Mouse (Mus musculus) embryonic facial prominence, embryonic 12.5 days (tissue): ENCODE measurements around the gene Uncx. TPM values are rescaled to one million over a fixed set of nuclear protein-coding genes. Genes with fewer than 3 reads are reported as not detected.
"Not testable (repeated sequence)": the region's sequence is repeated elsewhere in the genome, so short reads cannot be mapped to it uniquely, and the experiment has no call there.

Experiments
- ATAC-seq: fragments of 200-750 bp; cut with Nextera tagmentation; 2 replicates; pipeline ENCODE4 v1.8.0; 2017; ENCODE audit not compliant: insufficient number of reproducible peaks, insufficient read depth, low FRiP score, low TSS enrichment
- H3K27ac ChIP-seq: fragments of 300-500 bp; sonication (generic); 2 replicates; pipeline ENCODE4 v1.5.1; 2016; ENCODE audit warnings: mild to moderate bottlenecking
- H3K27me3 ChIP-seq: fragments of 300-500 bp; sonication (generic); 2 replicates; pipeline ENCODE4 v1.6.1; 2016; ENCODE audit warnings: mild to moderate bottlenecking, moderate library complexity
- H3K36me3 ChIP-seq: fragments of 300-500 bp; sonication (generic); 2 replicates; pipeline ENCODE4 v1.6.1; 2016; ENCODE audit warnings: mild to moderate bottlenecking
- H3K4me1 ChIP-seq: fragments of 300-500 bp; sonication (generic); 2 replicates; pipeline ENCODE4 v1.6.1; 2016
- H3K4me2 ChIP-seq: fragments of 300-500 bp; sonication (generic); replicated peaks from 2 replicates; pipeline ENCODE4 v1.6.1; 2016; ENCODE audit warnings: mild to moderate bottlenecking, moderate library complexity
- H3K4me3 ChIP-seq: fragments of 300-500 bp; sonication (generic); 2 replicates; pipeline ENCODE4 v1.5.1; 2016; ENCODE audit warnings: mild to moderate bottlenecking
- H3K9ac ChIP-seq: fragments of 300-500 bp; sonication (generic); 2 replicates; pipeline ENCODE4 v1.6.1; 2016; ENCODE audit warnings: mild to moderate bottlenecking, moderate library complexity
- H3K9me3 ChIP-seq: fragments of 300-500 bp; sonication (generic); 2 replicates; pipeline ENCODE4 v1.6.1; 2016; ENCODE audit warnings: mild to moderate bottlenecking, moderate library complexity
- WGBS: fragments of 180-500 bp; shearing (Covaris S2); methylation state at CpG from one replicate; pipeline ENCODE4 v1.1.7; 2016; 5-methylcytosine and 5-hydroxymethylcytosine counted together
- polyA plus RNA-seq: library from polyadenylated mRNA; unstranded; fragments of >200 nt; fragmentation: Nextera tagmentation; extraction: Ambion mirVana; gene quantifications from 2 replicates; pipeline ENCODE4 v1.2.1, GENCODE M21; 2016

The Uncx gene
- polyA plus RNA-seq, 1 experiment from 2014 or later, result 6.4 TPM

DNA sequence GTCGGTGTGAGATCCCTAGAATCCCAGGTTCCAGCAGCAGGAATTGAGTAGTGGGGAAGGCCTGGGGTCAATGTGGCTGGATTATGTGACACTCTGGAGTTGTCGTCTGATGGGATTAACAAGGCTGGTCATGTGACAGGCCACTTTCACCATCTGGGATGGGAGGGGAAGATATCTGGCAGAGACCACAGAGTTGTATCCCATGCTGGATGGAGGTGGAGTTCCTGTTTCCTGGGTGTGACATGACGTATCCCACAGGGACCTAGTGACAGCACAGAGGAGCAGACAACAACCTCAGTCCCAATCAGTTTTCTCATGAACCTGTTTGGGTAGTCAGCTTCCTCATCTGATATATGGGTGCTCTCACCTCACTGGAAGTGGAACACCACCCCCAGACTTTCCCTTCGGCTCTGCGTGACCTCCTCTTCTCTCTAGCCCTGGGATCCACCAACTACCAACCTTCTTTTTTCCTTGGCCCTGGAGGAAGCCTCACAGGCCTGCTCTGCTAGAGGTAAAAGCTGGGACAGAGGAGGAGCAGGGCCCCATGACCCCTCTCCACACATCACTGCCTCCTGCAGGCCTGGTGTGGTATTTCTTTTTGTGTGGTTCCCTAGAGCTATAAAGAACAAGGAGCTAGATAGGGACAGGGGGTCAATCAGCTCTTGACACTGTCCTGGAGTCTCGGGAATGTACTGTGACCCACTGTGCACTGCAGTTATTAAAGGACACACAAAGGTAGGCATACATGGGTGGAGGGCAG is 23.5 kb downstream of the Uncx start:
- ATAC-seq, result no peak
- H3K27ac ChIP-seq, result no peak overlapping the region
- H3K9me3 ChIP-seq, result no peaks in the 10 kb centered on the region
- no peak overlapping the region for H3K4me2 ChIP-seq
- H3K36me3 ChIP-seq, result no peaks in the 10 kb centered on the region
- H3K4me3 ChIP-seq, result no peak overlapping the region
- no peak overlapping the region for H3K9ac ChIP-seq
- no peaks in the 10 kb centered on the region for H3K4me1 ChIP-seq
- WGBS, result 69% methylated on average over 6 of the region's 6 CpGs
- H3K27me3 ChIP-seq, result peaks cover 55% of the 10 kb centered on the region

DNA sequence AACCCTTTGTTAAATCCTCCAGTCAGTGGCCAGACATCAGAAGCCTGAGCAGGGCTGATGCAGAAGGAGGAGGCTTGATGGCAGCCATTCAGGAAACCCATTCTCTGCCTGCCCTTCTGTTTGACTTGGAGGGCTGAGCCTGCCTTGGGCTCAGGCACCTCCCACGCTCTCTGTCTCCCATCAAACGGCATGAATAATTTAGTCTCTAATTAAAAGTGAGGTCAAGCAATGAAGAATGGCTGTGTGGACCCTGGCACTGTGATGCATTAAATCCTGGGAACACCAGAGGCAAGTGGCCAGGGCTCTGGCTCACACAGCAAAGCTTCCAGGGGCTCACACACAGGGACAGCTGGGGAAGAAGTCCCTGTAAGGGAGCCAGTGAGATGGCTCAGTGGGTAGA is 24.8 kb downstream of the Uncx start:
- Histone ChIP-seq H3K9me3 (no peaks in the 10 kb centered on the region), H3K27me3 (peaks cover 45% of the 10 kb centered on the region), H3K9ac (no peak overlapping the region), H3K27ac (no peak overlapping the region), H3K4me1 (peaks cover 7% of the 10 kb centered on the region; the same call in 1 of the 2 replicates), H3K4me3 (no peak overlapping the region), H3K36me3 (no peaks in the 10 kb centered on the region), H3K4me2 (no peak overlapping the region)
- ATAC-seq, result no peak
- 55% methylated on average over 2 of the region's 2 CpGs for WGBS

DNA sequence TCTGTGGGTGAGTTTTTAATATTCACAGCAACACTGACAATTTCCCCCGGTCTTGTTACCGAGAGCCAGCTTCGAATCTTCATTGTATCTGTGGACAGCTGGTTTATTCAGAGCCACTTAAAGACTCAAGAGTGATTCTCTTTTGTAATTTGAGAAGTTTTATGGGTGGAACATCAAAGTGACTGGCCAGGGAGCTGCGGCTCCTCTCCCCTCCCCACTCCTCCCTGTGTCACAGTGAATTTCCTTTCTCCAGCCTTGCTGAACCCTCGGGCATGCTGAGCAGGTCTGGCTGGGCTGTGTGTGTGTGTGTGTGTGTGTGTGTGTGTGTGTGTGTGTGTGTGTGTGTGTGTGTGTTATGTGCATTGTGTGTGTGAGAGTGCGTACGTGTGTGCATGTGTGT is 29.2 kb downstream of the Uncx start:
- peaks cover 7% of the 10 kb centered on the region; the same call in 1 of the 2 replicates for H3K4me1 ChIP-seq
- H3K9ac ChIP-seq, result no peak overlapping the region
- peaks cover 11% of the 10 kb centered on the region for H3K27me3 ChIP-seq
- H3K9me3 ChIP-seq, result no peaks in the 10 kb centered on the region
- no peak for ATAC-seq
- no peak overlapping the region for H3K4me3 ChIP-seq
- WGBS, result 19% methylated on average over 7 of the region's 7 CpGs
- H3K27ac ChIP-seq, result no peak overlapping the region
- no peak overlapping the region for H3K4me2 ChIP-seq
- no peaks in the 10 kb centered on the region for H3K36me3 ChIP-seq

DNA sequence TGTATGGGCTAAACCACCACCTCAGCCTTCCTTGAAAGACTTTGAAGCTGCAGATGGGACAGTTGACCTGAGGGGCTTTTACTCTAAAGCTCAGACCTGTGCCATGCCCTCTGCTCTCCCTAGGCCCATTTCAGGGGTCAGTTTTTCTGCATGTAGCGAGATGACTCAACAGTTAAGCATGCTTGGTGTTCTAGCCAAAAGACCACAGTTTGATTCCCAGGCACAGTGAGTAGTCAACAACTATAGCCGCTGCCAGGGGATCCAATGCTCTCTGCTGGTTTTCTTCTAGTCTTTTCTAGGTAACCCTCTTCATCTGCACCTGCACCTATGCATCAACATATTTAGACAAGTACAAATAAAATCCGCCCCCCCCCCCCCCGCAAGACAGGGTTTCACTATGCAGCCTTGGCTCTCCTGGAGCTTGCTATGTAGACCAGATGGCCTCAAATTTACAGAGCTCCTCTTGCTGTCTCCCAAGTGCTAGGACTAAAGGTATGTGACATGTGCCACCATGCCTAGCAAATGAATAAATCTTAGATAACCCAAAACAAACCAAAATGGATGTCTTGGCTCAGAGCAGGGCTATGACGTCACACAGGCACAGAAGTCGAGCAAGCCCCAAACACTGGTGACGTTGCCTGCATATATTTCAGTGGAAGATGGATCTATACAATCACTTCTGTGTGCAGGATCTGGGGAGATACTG is 30.5 kb downstream of the Uncx start:
- no peak overlapping the region for H3K4me3 ChIP-seq
- H3K4me2 ChIP-seq, result no peak overlapping the region
- no peaks in the 10 kb centered on the region for H3K9me3 ChIP-seq
- peaks cover 7% of the 10 kb centered on the region; the same call in 1 of the 2 replicates for H3K4me1 ChIP-seq
- no peak overlapping the region for H3K27ac ChIP-seq
- H3K36me3 ChIP-seq, result no peaks in the 10 kb centered on the region
- H3K27me3 ChIP-seq, result peaks cover 9% of the 10 kb centered on the region; the same call in 1 of the 2 replicates
- no peak overlapping the region for H3K9ac ChIP-seq
- 76% methylated on average over 7 of the region's 7 CpGs for WGBS
- ATAC-seq, result no peak

DNA sequence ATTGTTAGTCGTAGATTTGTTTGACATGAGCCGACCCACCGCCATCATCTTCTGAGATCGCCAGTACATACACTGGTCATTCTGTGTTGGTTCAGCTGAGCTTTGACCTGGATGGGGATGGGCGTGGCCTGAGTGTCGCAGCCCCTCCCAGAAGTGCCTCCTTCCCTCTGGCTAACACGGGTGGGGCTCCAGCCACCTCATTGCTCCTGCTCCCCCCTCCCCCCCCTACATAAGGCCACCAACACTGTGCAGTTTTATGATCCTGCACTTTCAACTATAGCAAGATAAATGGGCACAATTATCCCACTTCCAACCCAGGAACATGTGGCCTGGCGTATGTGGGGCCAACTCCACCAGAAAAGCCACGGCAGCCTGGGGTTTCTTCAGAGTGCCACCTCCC is 31.8 kb downstream of the Uncx start:
- 75% methylated on average over 9 of the region's 9 CpGs for WGBS
- Histone ChIP-seq H3K36me3 (no peaks in the 10 kb centered on the region), H3K4me2 (no peak overlapping the region), H3K9ac (no peak overlapping the region), H3K27me3 (peaks cover 17% of the 10 kb centered on the region), H3K4me3 (no peak overlapping the region), H3K27ac (no peak overlapping the region), H3K9me3 (no peaks in the 10 kb centered on the region), H3K4me1 (peaks cover 9% of the 10 kb centered on the region; the same call in 1 of the 2 replicates)
- no peak for ATAC-seq

DNA sequence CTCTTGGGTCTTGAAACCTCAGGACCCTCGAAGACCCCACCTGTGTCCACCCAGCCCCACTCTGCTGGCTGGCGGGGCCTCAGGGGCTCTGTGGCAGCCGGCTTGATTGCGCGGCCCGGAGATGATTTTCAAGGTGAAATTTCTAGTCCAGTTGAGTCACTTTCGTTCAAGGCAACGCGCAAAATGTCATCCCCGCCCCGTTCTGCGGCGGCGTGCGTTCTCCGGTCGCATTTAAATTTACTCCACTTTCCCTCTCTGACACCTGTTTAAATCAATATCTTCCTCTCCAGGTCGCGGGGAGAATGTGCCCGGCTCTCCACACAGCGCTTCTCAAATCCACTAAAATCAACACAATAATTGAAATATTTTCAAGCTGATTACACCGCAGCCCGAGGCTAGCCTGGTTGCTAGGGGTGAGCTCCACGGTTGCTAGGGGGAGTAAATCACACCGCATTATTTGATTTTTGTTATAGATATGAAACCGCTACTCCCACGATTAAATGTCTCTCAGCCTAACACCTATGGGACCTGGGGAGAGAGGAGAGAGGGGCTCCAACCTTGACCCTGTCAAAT is 37.0 kb downstream of the Uncx start:
- H3K4me2 ChIP-seq, result peak overlapping the region; percentile 9; the same call in 1 of the 2 replicates
- H3K4me1 ChIP-seq, result peaks cover 18% of the 10 kb centered on the region
- no peak overlapping the region for H3K4me3 ChIP-seq
- no peak overlapping the region for H3K9ac ChIP-seq
- no peak overlapping the region for H3K27ac ChIP-seq
- H3K27me3 ChIP-seq, result peaks cover 69% of the 10 kb centered on the region
- no peaks in the 10 kb centered on the region for H3K9me3 ChIP-seq
- no peaks in the 10 kb centered on the region for H3K36me3 ChIP-seq
- no peak for ATAC-seq
- WGBS, result 26% methylated on average over 27 of the region's 27 CpGs

DNA sequence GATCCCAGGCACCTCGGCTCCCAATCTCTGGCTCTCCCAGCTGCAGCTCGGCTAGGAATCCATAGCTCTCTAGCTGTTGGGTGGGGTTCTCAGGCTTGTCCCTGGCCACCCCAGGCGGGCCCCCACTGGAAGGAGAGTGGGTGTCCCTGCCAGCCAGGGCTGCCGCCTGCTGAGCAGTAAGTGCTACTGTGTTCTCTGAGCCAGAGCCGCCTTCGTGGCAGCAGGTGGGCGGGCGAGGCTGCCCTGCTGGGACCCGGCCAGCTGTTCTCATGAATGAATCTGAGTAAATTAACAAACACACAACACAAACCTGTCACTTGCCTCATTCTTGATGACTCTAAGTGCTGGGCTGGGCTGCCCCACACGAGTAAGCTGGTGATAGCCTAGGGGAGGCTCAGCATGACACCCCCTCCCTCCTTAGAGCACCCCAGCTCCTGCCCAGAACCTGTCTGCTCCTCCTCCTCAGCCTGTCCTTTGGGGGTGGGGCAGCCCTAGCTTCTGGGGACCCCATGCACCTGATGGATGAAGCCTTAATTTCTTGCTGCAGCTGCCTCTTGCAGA is 38.1 kb downstream of the Uncx start:
- peaks cover 23% of the 10 kb centered on the region for H3K4me1 ChIP-seq
- peak; percentile 59; the same call in 1 of the 2 replicates for ATAC-seq
- H3K4me3 ChIP-seq, result no peak overlapping the region
- H3K27me3 ChIP-seq, result peaks cover 81% of the 10 kb centered on the region
- WGBS, result 5% methylated on average over 10 of the region's 10 CpGs
- no peak overlapping the region for H3K9ac ChIP-seq
- no peaks in the 10 kb centered on the region for H3K9me3 ChIP-seq
- H3K27ac ChIP-seq, result no peak overlapping the region
- H3K36me3 ChIP-seq, result no peaks in the 10 kb centered on the region
- H3K4me2 ChIP-seq, result no peak overlapping the region

DNA sequence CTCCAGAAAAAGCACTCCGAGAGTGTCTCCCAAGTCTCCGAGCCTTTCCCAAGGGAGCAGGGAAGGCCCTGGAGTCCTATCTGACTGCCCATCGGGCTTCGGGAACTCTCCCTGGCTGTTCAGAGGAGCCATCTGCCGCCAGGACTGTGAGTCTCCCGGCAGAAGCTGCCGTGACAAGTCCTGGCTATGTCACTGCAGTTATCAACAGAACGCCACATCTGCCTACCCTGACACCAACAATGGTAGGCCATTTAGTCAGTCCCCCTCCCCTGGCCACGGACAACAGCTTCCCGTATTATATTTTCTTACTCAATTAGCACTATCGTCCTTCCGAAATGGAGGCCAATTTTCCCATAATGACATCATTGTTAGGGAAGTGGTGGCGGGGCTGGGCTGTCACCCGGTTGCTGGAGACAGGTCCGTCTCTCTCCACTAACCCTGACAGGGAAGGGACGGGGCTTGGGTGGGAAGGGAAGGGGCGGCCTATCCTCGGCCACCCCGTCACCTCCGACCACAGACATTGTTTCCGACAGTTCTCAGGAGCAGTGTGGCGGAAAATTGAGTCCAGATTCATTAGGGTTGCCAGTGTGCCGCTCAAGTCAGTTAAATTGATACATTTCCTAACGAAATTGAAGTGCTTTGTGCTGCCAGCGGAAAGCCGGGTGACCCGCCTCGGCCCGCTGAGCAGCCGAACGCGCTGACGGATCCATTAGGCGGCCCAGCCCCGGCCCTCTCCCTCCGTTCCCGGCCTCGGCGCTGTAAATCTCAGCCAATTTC is 41.9 kb downstream of the Uncx start:
- Histone ChIP-seq H3K36me3 (no peaks in the 10 kb centered on the region), H3K4me2 (peak overlapping the region; percentile 32), H3K9me3 (no peaks in the 10 kb centered on the region), H3K4me1 (peaks cover 20% of the 10 kb centered on the region), H3K27me3 (peaks cover 71% of the 10 kb centered on the region), H3K9ac (no peak overlapping the region), H3K4me3 (peak overlapping the region; percentile 4; the same call in 1 of the 2 replicates), H3K27ac (no peak overlapping the region)
- peak; percentile 48; the same call in 1 of the 2 replicates for ATAC-seq
- WGBS, result 4% methylated on average over 39 of the region's 39 CpGs

DNA sequence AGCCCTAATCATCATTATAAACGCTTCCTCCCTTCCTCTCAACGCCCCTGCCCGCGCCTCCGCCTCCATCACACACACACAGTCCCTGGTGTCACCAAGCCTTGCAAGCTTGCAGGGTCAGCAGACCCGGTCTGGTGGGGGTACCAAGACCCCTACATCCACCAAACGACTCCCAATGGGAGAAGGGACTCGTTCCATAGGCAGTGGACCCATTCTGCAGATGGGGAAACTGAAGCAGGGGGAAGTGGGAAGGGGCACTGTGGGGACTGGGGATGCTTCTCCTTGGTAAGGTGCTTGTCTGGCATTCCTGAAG is 42.4 kb downstream of the Uncx start:
- Histone ChIP-seq H3K4me2 (peak overlapping the region; percentile 32), H3K4me1 (peaks cover 15% of the 10 kb centered on the region), H3K9me3 (no peaks in the 10 kb centered on the region), H3K27ac (no peak overlapping the region), H3K36me3 (no peaks in the 10 kb centered on the region), H3K9ac (no peak overlapping the region), H3K27me3 (peaks cover 66% of the 10 kb centered on the region), H3K4me3 (0 out of 2 replicates have a peak overlapping the region, but pooled peaks have one; percentile 4)
- no peak for ATAC-seq
- 13% methylated on average over 8 of the region's 8 CpGs for WGBS

DNA sequence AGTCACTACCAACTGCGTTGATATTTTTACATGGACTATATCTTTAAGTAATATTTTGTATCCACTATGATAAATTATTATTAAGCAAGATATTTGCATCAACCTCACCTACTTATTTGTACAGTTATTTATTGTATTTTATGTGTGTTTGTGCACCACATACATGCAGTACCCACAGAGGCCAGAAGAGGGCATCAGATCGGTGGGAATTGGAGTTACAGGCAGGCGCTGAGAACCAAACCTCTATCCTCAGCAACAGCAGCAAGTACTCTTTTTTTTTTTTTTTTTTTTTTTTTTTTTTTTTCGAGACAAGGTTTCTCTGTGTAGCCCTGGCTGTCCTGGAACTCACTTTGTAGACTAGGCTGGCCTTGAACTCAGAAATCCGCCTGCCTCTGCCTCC is 44.2 kb downstream of the Uncx start:
- 87% methylated on average over 5 of the region's 5 CpGs for WGBS

DNA sequence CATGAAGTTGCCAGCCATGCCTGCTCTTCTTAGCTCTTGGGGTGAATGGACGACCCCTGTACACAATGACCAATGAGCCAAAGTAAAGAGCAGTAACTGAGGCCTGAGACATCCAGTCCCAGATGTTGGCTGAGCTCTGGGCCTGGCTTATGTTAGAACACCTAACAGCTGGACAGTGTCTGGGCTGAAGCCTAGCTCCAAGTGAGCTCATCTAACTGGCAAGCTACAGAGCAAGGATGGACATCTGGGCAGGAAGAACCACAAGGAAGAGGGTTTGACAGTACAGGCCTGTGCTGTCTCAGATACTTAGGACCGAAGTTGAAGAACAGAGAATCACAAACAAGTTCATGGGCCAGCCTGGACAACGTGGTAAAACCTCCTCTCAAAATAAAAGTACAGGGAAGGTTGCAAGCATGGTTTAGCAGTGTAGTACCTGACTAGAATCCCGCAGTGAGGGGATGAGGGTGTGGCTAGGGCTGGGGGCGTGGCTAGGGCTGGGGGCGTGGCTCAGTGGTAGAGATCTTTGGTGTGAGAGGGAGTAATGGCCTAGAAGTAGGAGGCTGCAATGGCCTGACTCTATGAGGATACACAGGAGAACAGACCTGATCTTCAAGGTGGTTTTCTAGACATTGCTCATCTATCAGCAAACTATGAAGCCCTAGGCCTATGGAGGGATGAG is 47.5 kb downstream of the Uncx start:
- not testable (repeated sequence) for H3K27ac ChIP-seq, ATAC-seq, H3K4me2 ChIP-seq, H3K4me3 ChIP-seq, H3K4me1 ChIP-seq, H3K9me3 ChIP-seq, H3K36me3 ChIP-seq, H3K9ac ChIP-seq
- WGBS, result 45% methylated on average over 6 of the region's 6 CpGs
- peaks cover 42% of the 10 kb centered on the region for H3K27me3 ChIP-seq

More for the DNA sequence above, 44.2 kb downstream of the Uncx start:
- H3K9me3 ChIP-seq, ATAC-seq, H3K27ac ChIP-seq, H3K9ac ChIP-seq, H3K4me2 ChIP-seq, H3K36me3 ChIP-seq, H3K4me3 ChIP-seq: not testable (repeated sequence)
- H3K4me1 ChIP-seq, result peaks cover 13% of the 10 kb centered on the region; the same call in 1 of the 2 replicates
- H3K27me3 ChIP-seq, result peaks cover 56% of the 10 kb centered on the region
